Mouse (Mus musculus) neural tube, embryonic 10.5 days (tissue): ENCODE data around the gene Anks1b.

ENCODE experiments used
- DNase-seq: peaks from one replicate; pipeline ENCODE4 v3.0.0-alpha.2; 2017; ENCODE audit warnings: low spot score; ENCODE audit errors: extremely low spot score

Gene Anks1b

GRCm38 (mm10) chr10:90666746-90667145, 793.4 kb downstream of the Anks1b start:
- no peak for DNase-seq

GRCm38 (mm10) chr10:90670291-90670690, 797.0 kb downstream of the Anks1b start:
- no peak for DNase-seq

- no peak for DNase-seq
Observed at GRCm38 (mm10) chr10:90672135-90672534, 798.8 kb downstream of the Anks1b start.

GRCm38 (mm10) chr10:90674362-90674761, 801.1 kb downstream of the Anks1b start:
- DNase-seq, result no peak

- no peak for DNase-seq
Observed at GRCm38 (mm10) chr10:90677421-90677820, 804.1 kb downstream of the Anks1b start.

- no peak for DNase-seq
Observed at GRCm38 (mm10) chr10:90679713-90680470, 806.6 kb downstream of the Anks1b start.

GRCm38 (mm10) chr10:90683813-90684212, 810.5 kb downstream of the Anks1b start:
- no peak for DNase-seq

GRCm38 (mm10) chr10:90685367-90685766, 812.1 kb downstream of the Anks1b start:
- no peak for DNase-seq

GRCm38 (mm10) chr10:90688153-90688552, 814.8 kb downstream of the Anks1b start:
- DNase-seq, result no peak

- peak; percentile 16 for DNase-seq
Observed at GRCm38 (mm10) chr10:90688696-90689252, 815.5 kb downstream of the Anks1b start.

- DNase-seq, result peak; percentile 72
Observed at GRCm38 (mm10) chr10:90689854-90690513, 816.7 kb downstream of the Anks1b start.

- DNase-seq, result no peak
Observed at GRCm38 (mm10) chr10:90696687-90697086, 823.4 kb downstream of the Anks1b start.

GRCm38 (mm10) chr10:90697413-90697812, 824.1 kb downstream of the Anks1b start:
- DNase-seq, result no peak

- DNase-seq, result no peak
Observed at GRCm38 (mm10) chr10:90699211-90699610, 825.9 kb downstream of the Anks1b start.

GRCm38 (mm10) chr10:90704602-90705001, 831.3 kb downstream of the Anks1b start:
- DNase-seq, result no peak

- DNase-seq, result no peak
Observed at GRCm38 (mm10) chr10:90708822-90709601, 835.7 kb downstream of the Anks1b start.

- DNase-seq, result no peak
Observed at GRCm38 (mm10) chr10:90709602-90709931, 836.3 kb downstream of the Anks1b start.

- no peak for DNase-seq
Observed at GRCm38 (mm10) chr10:90717961-90718360, 844.7 kb downstream of the Anks1b start.

- no peak for DNase-seq
Observed at GRCm38 (mm10) chr10:90718684-90719083, 845.4 kb downstream of the Anks1b start.

GRCm38 (mm10) chr10:90719996-90720395, 846.7 kb downstream of the Anks1b start:
- no peak for DNase-seq

- no peak for DNase-seq
Observed at GRCm38 (mm10) chr10:90723071-90723494, 849.8 kb downstream of the Anks1b start.

- DNase-seq, result no peak
Observed at GRCm38 (mm10) chr10:90723941-90724341, 850.6 kb downstream of the Anks1b start.
